Mouse (Mus musculus) hindbrain, embryonic 16.5 days (tissue): Measurements from ENCODE around the gene Lipt1. TPM values are rescaled to one million over a fixed set of nuclear protein-coding genes. Genes with fewer than 3 reads are reported as not detected.

ENCODE experiments used
- ATAC-seq: fragments of 200-750 bp; cut with Nextera tagmentation; 2 replicates; pipeline ENCODE4 v1.8.0; 2017; ENCODE audit warnings: moderate TSS enrichment, moderate library complexity
- H3K27ac ChIP-seq: fragments of 300-500 bp; sonication (generic); 2 replicates; pipeline ENCODE4 v1.5.1; 2014; ENCODE audit warnings: low read depth, mild to moderate bottlenecking, control low read depth, low read length, moderate library complexity
- H3K27me3 ChIP-seq: fragments of 300-500 bp; sonication (generic); replicated peaks from 2 replicates; pipeline ENCODE4 v1.6.1; 2014; ENCODE audit warnings: low read length; ENCODE audit not compliant: control insufficient read depth, insufficient read depth
- H3K36me3 ChIP-seq: fragments of 300-500 bp; sonication (generic); 2 replicates; pipeline ENCODE4 v1.6.1; 2014; ENCODE audit warnings: mild to moderate bottlenecking, low read length, moderate library complexity, mixed read lengths; ENCODE audit not compliant: control insufficient read depth, insufficient read depth
- H3K4me1 ChIP-seq: fragments of 300-500 bp; sonication (generic); 2 replicates; pipeline ENCODE4 v1.6.1; 2014; ENCODE audit warnings: low read depth, low read length; ENCODE audit not compliant: control insufficient read depth, insufficient read depth
- H3K4me2 ChIP-seq: fragments of 300-500 bp; sonication (generic); 2 replicates; pipeline ENCODE4 v1.6.1; 2014; ENCODE audit warnings: mild to moderate bottlenecking, low read length, control low read depth, moderate library complexity
- H3K4me3 ChIP-seq: fragments of 300-500 bp; sonication (generic); 2 replicates; pipeline ENCODE4 v1.5.1; 2014; ENCODE audit warnings: mild to moderate bottlenecking, low read length, control low read depth, moderate library complexity
- H3K9ac ChIP-seq: fragments of 300-500 bp; sonication (generic); 2 replicates; pipeline ENCODE4 v1.6.1; 2014; ENCODE audit warnings: low read depth, mild to moderate bottlenecking, control low read depth, low read length, moderate library complexity
- H3K9me3 ChIP-seq: fragments of 300-500 bp; sonication (generic); 2 replicates; pipeline ENCODE4 v1.6.1; 2014; ENCODE audit warnings: mild to moderate bottlenecking, low read length, moderate library complexity; ENCODE audit not compliant: control insufficient read depth
- WGBS: fragments of 180-500 bp; shearing (Covaris S2); extraction: QIAGEN DNeasy Blood & Tissue Kit; methylation state at CpG from one replicate; pipeline ENCODE4 v1.1.7; 2014; 5-methylcytosine and 5-hydroxymethylcytosine counted together
- polyA plus RNA-seq: library from polyadenylated mRNA; unstranded; fragments of >200 nt; fragmentation: Nextera tagmentation; extraction: Ambion mirVana; gene quantifications from 2 replicates; pipeline ENCODE4 v1.2.1, GENCODE M21; 2015

The Lipt1 gene
- 7.4 and 8.0 TPM in 2 replicates for polyA plus RNA-seq

- WGBS: 8% methylated on average over 7 of the region's 7 CpGs
- peak within 1 kb of the TSS; percentile 50 for H3K4me3 ChIP-seq
- H3K27ac ChIP-seq: peak within 1 kb of the TSS; percentile 71
- H3K36me3 ChIP-seq: peaks cover 17% of the 10 kb centered on the region
- peaks cover 10% of the 10 kb centered on the region; the same call in 1 of the 2 replicates for H3K9me3 ChIP-seq
- peak within 1 kb of the TSS; percentile 75 for H3K4me2 ChIP-seq
- peak; percentile 60 for ATAC-seq
- peak within 1 kb of the TSS; percentile 59 for H3K9ac ChIP-seq
- H3K4me1 ChIP-seq: peaks cover 13% of the 10 kb centered on the region
- H3K27me3 ChIP-seq: peaks cover 5% of the 10 kb centered on the region; the same call in 1 of the 2 replicates
Measured at GRCm38 (mm10) chr1:37871704-37872103, at the start of gene Lipt1. Gene Lipt1, plus strand, starts transcription at chr1:37871738.

- Histone ChIP-seq H3K9ac (no peak overlapping the region), H3K27ac (no peak overlapping the region), H3K4me3 (no peak overlapping the region), H3K4me1 (no peaks in the 10 kb centered on the region), H3K9me3 (no peaks in the 10 kb centered on the region), H3K27me3 (no peaks in the 10 kb centered on the region), H3K36me3 (peaks cover 4% of the 10 kb centered on the region), H3K4me2 (no peak overlapping the region)
- 54% methylated on average over 2 of the region's 2 CpGs for WGBS
- ATAC-seq: no peak
Measured at GRCm38 (mm10) chr1:37831681-37832080, 39.9 kb upstream of the Lipt1 start.

DNA sequence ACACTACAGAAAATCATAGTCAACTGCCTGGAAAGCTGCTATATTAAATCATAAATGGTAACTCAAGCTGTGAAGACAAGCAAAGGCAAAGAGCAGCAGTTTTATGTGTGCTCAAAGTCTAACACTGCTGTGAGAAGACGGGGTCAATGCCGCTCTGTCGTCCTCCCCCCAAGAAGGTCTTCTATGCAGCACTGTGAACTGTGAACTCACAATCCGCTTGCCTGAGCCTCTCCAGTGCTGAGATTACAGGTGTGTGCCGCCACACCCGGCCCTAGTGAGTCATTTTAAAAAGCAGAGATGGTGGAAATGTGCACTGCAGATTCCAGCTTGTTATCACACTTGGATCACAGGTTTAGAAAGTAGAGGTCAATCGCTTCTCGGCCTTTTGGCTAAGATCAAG, 24.7 kb upstream of the Lipt1 start:
- 87% methylated on average over 8 of the region's 8 CpGs for WGBS
- H3K4me3 ChIP-seq: no peak overlapping the region
- no peak overlapping the region for H3K27ac ChIP-seq
- H3K9ac ChIP-seq: no peak overlapping the region
- no peak overlapping the region for H3K4me2 ChIP-seq
- H3K36me3 ChIP-seq: no peaks in the 10 kb centered on the region
- ATAC-seq: no peak
- no peaks in the 10 kb centered on the region for H3K27me3 ChIP-seq
- H3K9me3 ChIP-seq: no peaks in the 10 kb centered on the region
- H3K4me1 ChIP-seq: no peaks in the 10 kb centered on the region

DNA sequence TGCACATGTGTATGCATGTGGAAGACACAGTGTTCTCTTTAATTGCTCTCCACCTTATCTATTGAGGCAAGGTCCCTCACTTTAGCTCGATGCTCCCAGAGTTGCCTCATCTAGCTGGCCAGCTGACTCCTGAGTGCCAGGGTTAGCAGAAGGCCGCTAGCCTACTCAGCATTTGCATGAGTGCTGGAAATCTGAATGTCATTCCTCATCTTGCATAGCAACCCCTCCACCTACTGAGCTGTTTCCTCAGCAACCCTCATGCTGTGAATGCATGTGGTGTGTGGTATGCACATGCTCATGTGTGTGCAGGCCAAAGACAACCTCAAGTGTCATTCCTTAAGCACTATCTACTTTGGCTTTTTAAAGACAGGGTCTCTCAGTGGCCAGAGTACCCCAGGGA, 20.8 kb upstream of the Lipt1 start:
- Histone ChIP-seq H3K4me3 (no peak overlapping the region), H3K27me3 (no peaks in the 10 kb centered on the region), H3K36me3 (0 out of 2 replicates have a peak, but pooled peaks cover 3% of the 10 kb centered on the region), H3K9ac (no peak overlapping the region), H3K27ac (no peak overlapping the region), H3K4me2 (no peak overlapping the region), H3K4me1 (no peaks in the 10 kb centered on the region), H3K9me3 (no peaks in the 10 kb centered on the region)
- WGBS: 45% methylated on average over 2 of the region's 2 CpGs
- ATAC-seq: no peak

DNA sequence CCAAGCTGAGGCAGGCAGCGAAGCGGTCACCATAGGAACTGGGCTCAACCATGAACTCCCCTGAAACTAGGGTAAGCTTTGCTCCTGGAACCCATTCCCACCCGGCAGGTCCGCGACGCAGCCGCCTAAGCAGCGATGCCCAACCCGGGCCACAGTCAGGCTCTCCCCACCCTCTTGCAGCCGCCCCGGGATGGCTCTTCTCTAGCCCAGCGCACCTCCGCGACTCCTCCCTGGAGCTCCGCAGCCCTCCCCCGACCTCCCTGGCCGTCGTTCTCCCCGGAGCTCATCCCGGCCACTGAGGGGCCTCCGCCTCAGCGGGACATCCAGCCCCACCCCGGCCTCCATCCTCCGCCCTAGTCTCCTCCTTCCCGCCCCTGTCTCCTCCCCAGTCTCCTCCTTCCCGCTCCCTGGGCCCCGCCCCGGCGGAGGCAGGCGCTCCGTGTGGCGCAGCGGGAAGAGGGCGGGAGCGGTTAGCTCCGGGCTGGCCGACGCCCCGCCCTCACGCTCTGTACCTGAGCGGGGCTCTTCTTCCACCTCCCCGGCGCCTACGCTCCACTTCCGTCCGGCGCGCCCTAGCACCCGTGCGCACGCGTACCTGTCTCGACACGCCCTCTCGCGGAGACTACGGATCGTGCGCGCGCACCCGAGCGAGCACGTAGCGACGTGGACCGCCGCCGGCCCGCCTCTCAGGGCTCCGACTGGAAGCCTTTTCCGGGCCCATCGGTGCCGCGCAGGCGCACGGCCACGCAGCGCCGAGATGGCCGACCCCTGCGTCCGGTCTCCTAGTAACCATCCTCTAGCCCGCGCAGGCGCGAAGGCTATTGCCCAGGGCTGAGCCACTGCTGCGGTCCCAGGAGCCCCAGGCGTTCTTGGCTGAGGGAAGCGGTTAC, 6.8 kb upstream of the Lipt1 start:
- peaks cover 4% of the 10 kb centered on the region for H3K4me1 ChIP-seq
- under 1% methylated on average over 87 of the region's 90 CpGs for WGBS
- no peaks in the 10 kb centered on the region for H3K9me3 ChIP-seq
- peaks cover 3% of the 10 kb centered on the region; the same call in 1 of the 2 replicates for H3K27me3 ChIP-seq
- H3K36me3 ChIP-seq: no peaks in the 10 kb centered on the region
- H3K4me3 ChIP-seq: peak overlapping the region; percentile 76
- peak overlapping the region; percentile 86 for H3K9ac ChIP-seq
- peak; percentile 98 for ATAC-seq
- peak overlapping the region; percentile 94 for H3K27ac ChIP-seq
- peak overlapping the region; percentile 86 for H3K4me2 ChIP-seq

DNA sequence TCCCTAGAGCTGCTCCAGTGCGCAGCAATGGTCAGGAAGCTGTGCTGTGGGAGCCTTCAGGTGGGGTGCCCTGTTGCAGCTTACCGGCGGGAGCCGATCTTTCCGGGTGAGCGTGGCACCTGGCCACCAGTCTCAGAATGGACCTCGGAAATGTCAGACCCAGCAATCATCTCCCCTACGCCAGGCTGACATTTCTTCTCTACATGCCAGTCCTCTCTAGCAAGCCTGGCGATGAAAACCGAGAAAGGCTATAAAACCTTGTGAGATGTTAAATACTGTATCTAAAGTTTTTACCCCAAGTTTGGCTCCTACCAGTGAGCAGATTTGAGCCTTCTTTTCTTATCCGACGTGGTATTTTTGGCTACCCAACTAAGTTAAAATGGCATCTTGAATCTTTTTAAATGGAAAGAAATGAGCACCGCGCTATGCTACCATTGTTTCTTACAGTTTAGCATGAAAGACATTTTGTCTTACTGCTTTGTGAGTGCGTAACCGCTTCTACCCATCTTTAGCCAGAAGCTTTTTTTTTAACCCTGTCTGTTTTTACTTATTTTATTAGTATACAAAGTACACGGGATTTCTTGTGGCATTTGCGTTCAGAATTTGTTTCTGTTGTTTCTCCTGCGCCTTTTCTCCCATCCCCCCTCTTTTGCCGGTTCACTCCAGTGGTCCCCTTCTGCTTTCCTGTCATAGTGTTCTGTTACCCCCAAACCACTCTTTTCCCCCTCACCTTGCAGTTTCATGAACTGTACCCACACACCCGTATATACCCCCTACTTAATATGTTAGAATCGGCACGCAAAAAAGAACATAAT, 5.9 kb upstream of the Lipt1 start:
- peak overlapping the region; percentile 86 for H3K9ac ChIP-seq
- 11% methylated on average over 23 of the region's 23 CpGs for WGBS
- ATAC-seq: no peak

DNA sequence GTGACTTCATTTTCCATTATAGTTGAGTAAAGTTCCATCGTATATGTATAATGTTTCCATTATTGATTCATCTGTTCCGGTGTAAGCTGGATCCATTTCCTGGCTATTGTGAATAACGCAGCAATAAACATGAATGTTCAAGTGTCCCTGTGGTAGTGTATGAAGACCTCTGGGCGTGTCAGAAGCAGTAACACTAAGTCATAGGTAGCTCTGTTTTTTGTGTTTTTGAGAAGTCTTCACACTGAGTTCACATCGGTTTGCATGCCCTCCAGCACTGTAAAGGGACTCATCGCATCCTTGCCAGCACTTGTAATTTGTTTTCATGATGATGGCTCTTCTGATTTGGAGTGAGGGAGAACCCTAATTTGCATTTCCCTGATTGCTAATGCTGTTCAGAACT, 5.3 kb upstream of the Lipt1 start, which contains the start of gene Tsga10:
Tsga10 (minus strand) TSS at position 144 of the 400 bp plus-strand sequence.
- Histone ChIP-seq H3K9me3 (no peaks in the 10 kb centered on the region), H3K4me2 (peak within 1 kb of the TSS; percentile 86), H3K9ac (peak within 1 kb of the TSS; percentile 86), H3K4me3 (peak within 1 kb of the TSS; percentile 76), H3K4me1 (peaks cover 4% of the 10 kb centered on the region), H3K36me3 (no peaks in the 10 kb centered on the region), H3K27ac (peak within 1 kb of the TSS; percentile 94), H3K27me3 (peaks cover 5% of the 10 kb centered on the region; the same call in 1 of the 2 replicates)
- WGBS: 85% methylated on average over 6 of the region's 6 CpGs
- ATAC-seq: no peak

More for the DNA sequence above, 5.9 kb upstream of the Lipt1 start:
- Histone ChIP-seq H3K9me3 (no peaks in the 10 kb centered on the region), H3K4me1 (peaks cover 4% of the 10 kb centered on the region), H3K27me3 (peaks cover 5% of the 10 kb centered on the region; the same call in 1 of the 2 replicates), H3K4me3 (peak overlapping the region; percentile 76), H3K27ac (peak overlapping the region; percentile 94), H3K36me3 (no peaks in the 10 kb centered on the region), H3K4me2 (peak overlapping the region; percentile 86)

DNA sequence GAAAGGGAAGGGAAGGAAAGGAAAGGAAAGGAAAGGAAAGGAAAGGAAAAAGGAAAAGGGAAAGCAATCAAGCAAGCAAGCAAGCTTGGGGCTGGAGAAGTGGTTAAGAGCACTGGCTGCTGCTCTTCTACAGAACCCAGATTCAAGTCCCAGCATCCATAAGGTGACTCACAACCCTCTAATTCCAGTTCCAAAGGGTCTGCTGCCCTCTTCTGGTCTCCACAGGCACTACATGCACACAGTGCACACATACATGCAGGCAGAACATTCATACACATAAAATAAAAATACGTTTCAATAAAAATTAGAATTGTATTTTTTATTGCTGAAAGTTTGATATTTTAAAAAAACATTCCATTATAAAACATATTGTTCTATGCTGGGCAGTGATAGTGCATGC, 4.5 kb upstream of the Lipt1 start:
- WGBS: 77% methylated on average over 1 of the region's 1 CpGs
- H3K27ac ChIP-seq: no peak overlapping the region
- no peak overlapping the region for H3K9ac ChIP-seq
- H3K27me3 ChIP-seq: peaks cover 5% of the 10 kb centered on the region; the same call in 1 of the 2 replicates
- no peak overlapping the region for H3K4me3 ChIP-seq
- no peaks in the 10 kb centered on the region for H3K9me3 ChIP-seq
- H3K4me1 ChIP-seq: peaks cover 8% of the 10 kb centered on the region
- ATAC-seq: no peak
- H3K36me3 ChIP-seq: no peaks in the 10 kb centered on the region
- no peak overlapping the region for H3K4me2 ChIP-seq
